Mouse (Mus musculus) intestine, embryonic 15.5 days (tissue): ENCODE measurements at regions not wholly inside any gene's neighbourhood (a gene's known extent, or its start where the extent isn't known, plus 50 kb on each side); places are given as distances from the start of the nearest gene placed in this dataset.

Experiments used
- ATAC-seq: fragments of 200-750 bp; cut with Nextera tagmentation; 2 replicates; pipeline ENCODE4 v1.8.0; 2017; ENCODE audit warnings: moderate TSS enrichment, moderate library complexity
- H3K27ac ChIP-seq: fragments of 300-500 bp; sonication (generic); 2 replicates; pipeline ENCODE4 v1.5.1; 2015; ENCODE audit warnings: mild to moderate bottlenecking, inconsistent platforms
- H3K27me3 ChIP-seq: fragments of 300-500 bp; sonication (generic); replicated peaks from 2 replicates; pipeline ENCODE4 v1.6.1; 2015; ENCODE audit warnings: inconsistent platforms
- H3K36me3 ChIP-seq: fragments of 300-500 bp; sonication (generic); 2 replicates; pipeline ENCODE4 v1.6.1; 2015; ENCODE audit warnings: inconsistent platforms
- H3K4me1 ChIP-seq: fragments of 300-500 bp; sonication (generic); replicated peaks from 2 replicates; pipeline ENCODE4 v1.6.1; 2015; ENCODE audit warnings: inconsistent platforms
- H3K4me2 ChIP-seq: fragments of 300-500 bp; sonication (generic); replicated peaks from 2 replicates; pipeline ENCODE4 v1.6.1; 2015; ENCODE audit warnings: mild to moderate bottlenecking, inconsistent platforms
- H3K4me3 ChIP-seq: fragments of 300-500 bp; sonication (generic); replicated peaks from 2 replicates; pipeline ENCODE4 v1.5.1; 2015; ENCODE audit warnings: inconsistent platforms
- H3K9ac ChIP-seq: fragments of 300-500 bp; sonication (generic); 2 replicates; pipeline ENCODE4 v1.6.1; 2015; ENCODE audit warnings: inconsistent platforms
- H3K9me3 ChIP-seq: fragments of 300-500 bp; sonication (generic); 2 replicates; pipeline ENCODE4 v1.6.1; 2016; ENCODE audit warnings: inconsistent platforms
- WGBS: fragments of 180-500 bp; shearing (Covaris S2); methylation state at CpG from one replicate; pipeline ENCODE4 v1.1.7; 2015; 5-methylcytosine and 5-hydroxymethylcytosine counted together

- ATAC-seq = no peak
- H3K4me1 ChIP-seq = no peaks in the 10 kb centered on the region
These were observed 200.3 kb downstream of the Rap2a start for GRCm38 (mm10) chr14:120678533-120678932.

GRCm38 (mm10) chr14:120679072-120679471 is 200.8 kb downstream of the Rap2a start:
- 76% methylated on average over 2 of the region's 2 CpGs for WGBS
- no peaks in the 10 kb centered on the region for H3K27me3 ChIP-seq
- no peaks in the 10 kb centered on the region for H3K4me1 ChIP-seq
- no peak overlapping the region for H3K9ac ChIP-seq
- no peaks in the 10 kb centered on the region for H3K9me3 ChIP-seq
- H3K36me3 ChIP-seq = no peaks in the 10 kb centered on the region
- H3K4me3 ChIP-seq = no peak overlapping the region
- no peak overlapping the region for H3K4me2 ChIP-seq
- no peak for ATAC-seq
- no peak overlapping the region for H3K27ac ChIP-seq

More at GRCm38 (mm10) chr14:120678533-120678932, 200.3 kb downstream of the Rap2a start:
- H3K9me3 ChIP-seq = no peaks in the 10 kb centered on the region
- no peak overlapping the region for H3K4me2 ChIP-seq
- no peak overlapping the region for H3K9ac ChIP-seq
- no peak overlapping the region for H3K4me3 ChIP-seq
- no peaks in the 10 kb centered on the region for H3K27me3 ChIP-seq
- H3K27ac ChIP-seq = no peak overlapping the region
- whole genome bisulfite sequencing = 85% methylated on average over 9 of the region's 9 CpGs
- H3K36me3 ChIP-seq = no peaks in the 10 kb centered on the region

GRCm38 (mm10) chr14:120680272-120680671 is 202.0 kb downstream of the Rap2a start:
- 81% methylated on average over 2 of the region's 2 CpGs for WGBS
- Histone ChIP-seq H3K4me1 (no peaks in the 10 kb centered on the region), H3K9ac (no peak overlapping the region), H3K36me3 (no peaks in the 10 kb centered on the region), H3K4me2 (no peak overlapping the region), H3K4me3 (no peak overlapping the region), H3K9me3 (no peaks in the 10 kb centered on the region), H3K27ac (no peak overlapping the region), H3K27me3 (no peaks in the 10 kb centered on the region)
- ATAC-seq = no peak

GRCm38 (mm10) chr14:120685263-120685662 is 207.0 kb downstream of the Rap2a start:
- no peak overlapping the region for H3K4me3 ChIP-seq
- H3K36me3 ChIP-seq = no peaks in the 10 kb centered on the region
- no peaks in the 10 kb centered on the region for H3K27me3 ChIP-seq
- WGBS = 79% methylated on average over 4 of the region's 4 CpGs
- no peak overlapping the region for H3K4me2 ChIP-seq
- H3K27ac ChIP-seq = no peak overlapping the region
- H3K4me1 ChIP-seq = no peaks in the 10 kb centered on the region
- H3K9me3 ChIP-seq = no peaks in the 10 kb centered on the region
- H3K9ac ChIP-seq = no peak overlapping the region
- no peak for ATAC-seq

- Histone ChIP-seq H3K9ac (no peak overlapping the region), H3K9me3 (no peaks in the 10 kb centered on the region), H3K4me1 (no peaks in the 10 kb centered on the region), H3K4me3 (no peak overlapping the region), H3K36me3 (no peaks in the 10 kb centered on the region), H3K27ac (no peak overlapping the region), H3K27me3 (no peaks in the 10 kb centered on the region), H3K4me2 (no peak overlapping the region)
- WGBS = 93% methylated on average over 7 of the region's 7 CpGs
- ATAC-seq = no peak
These were observed 207.6 kb downstream of the Rap2a start for GRCm38 (mm10) chr14:120685877-120686276.

GRCm38 (mm10) chr14:120686751-120687150 is 208.5 kb downstream of the Rap2a start:
- H3K9me3 ChIP-seq = no peaks in the 10 kb centered on the region
- ATAC-seq = no peak
- 81% methylated on average over 4 of the region's 4 CpGs for WGBS
- H3K4me3 ChIP-seq = no peak overlapping the region
- H3K4me1 ChIP-seq = no peaks in the 10 kb centered on the region
- H3K36me3 ChIP-seq = no peaks in the 10 kb centered on the region
- no peak overlapping the region for H3K27ac ChIP-seq
- no peak overlapping the region for H3K4me2 ChIP-seq
- H3K9ac ChIP-seq = no peak overlapping the region
- H3K27me3 ChIP-seq = no peaks in the 10 kb centered on the region

GRCm38 (mm10) chr14:120699378-120699777 is 211.6 kb upstream of the Ipo5 start:
- 80% methylated on average over 4 of the region's 4 CpGs for WGBS
- Histone ChIP-seq H3K9me3 (no peaks in the 10 kb centered on the region), H3K27me3 (no peaks in the 10 kb centered on the region), H3K27ac (no peak overlapping the region), H3K36me3 (no peaks in the 10 kb centered on the region), H3K9ac (no peak overlapping the region), H3K4me1 (no peaks in the 10 kb centered on the region), H3K4me3 (no peak overlapping the region), H3K4me2 (no peak overlapping the region)
- no peak for ATAC-seq

- ATAC-seq = peak; percentile 84
- Histone ChIP-seq H3K9ac (no peak overlapping the region), H3K4me1 (0 out of 2 replicates have a peak, but pooled peaks cover 4% of the 10 kb centered on the region), H3K4me2 (no peak overlapping the region), H3K9me3 (no peaks in the 10 kb centered on the region), H3K4me3 (no peak overlapping the region), H3K36me3 (no peaks in the 10 kb centered on the region), H3K27me3 (no peaks in the 10 kb centered on the region), H3K27ac (no peak overlapping the region)
- 28% methylated on average over 4 of the region's 4 CpGs for WGBS
These were observed 205.7 kb upstream of the Ipo5 start for GRCm38 (mm10) chr14:120705301-120705801.

- ATAC-seq = no peak
- H3K27ac ChIP-seq = no peak overlapping the region
- no peaks in the 10 kb centered on the region for H3K9me3 ChIP-seq
- H3K9ac ChIP-seq = no peak overlapping the region
- 0 out of 2 replicates have a peak, but pooled peaks cover 4% of the 10 kb centered on the region for H3K4me1 ChIP-seq
- H3K36me3 ChIP-seq = no peaks in the 10 kb centered on the region
- no peaks in the 10 kb centered on the region for H3K27me3 ChIP-seq
- no peak overlapping the region for H3K4me2 ChIP-seq
- no peak overlapping the region for H3K4me3 ChIP-seq
- 54% methylated on average over 4 of the region's 4 CpGs for WGBS
These were observed 200.2 kb upstream of the Ipo5 start for GRCm38 (mm10) chr14:120710782-120711181.

GRCm38 (mm10) chr14:120720464-120721445 is 190.3 kb upstream of the Ipo5 start:
- no peak overlapping the region for H3K4me2 ChIP-seq
- no peaks in the 10 kb centered on the region for H3K36me3 ChIP-seq
- H3K27ac ChIP-seq = peak overlapping the region; percentile 32; the same call in 1 of the 2 replicates
- WGBS = 49% methylated on average over 20 of the region's 20 CpGs
- H3K9ac ChIP-seq = no peak overlapping the region
- H3K4me3 ChIP-seq = no peak overlapping the region
- H3K9me3 ChIP-seq = no peaks in the 10 kb centered on the region
- no peaks in the 10 kb centered on the region for H3K27me3 ChIP-seq
- ATAC-seq = no peak
- 0 out of 2 replicates have a peak, but pooled peaks cover 6% of the 10 kb centered on the region for H3K4me1 ChIP-seq

- WGBS = 82% methylated on average over 6 of the region's 6 CpGs
- Histone ChIP-seq H3K27ac (no peak overlapping the region), H3K4me3 (no peak overlapping the region), H3K4me1 (0 out of 2 replicates have a peak, but pooled peaks cover 6% of the 10 kb centered on the region), H3K4me2 (no peak overlapping the region), H3K27me3 (no peaks in the 10 kb centered on the region), H3K9ac (no peak overlapping the region), H3K9me3 (no peaks in the 10 kb centered on the region), H3K36me3 (no peaks in the 10 kb centered on the region)
- no peak for ATAC-seq
These were observed 189.2 kb upstream of the Ipo5 start for GRCm38 (mm10) chr14:120721593-120722461.

- Histone ChIP-seq H3K4me2 (no peak overlapping the region), H3K4me1 (0 out of 2 replicates have a peak, but pooled peaks cover 6% of the 10 kb centered on the region), H3K9ac (no peak overlapping the region), H3K4me3 (no peak overlapping the region), H3K36me3 (no peaks in the 10 kb centered on the region), H3K27ac (no peak overlapping the region), H3K27me3 (no peaks in the 10 kb centered on the region), H3K9me3 (no peaks in the 10 kb centered on the region)
- ATAC-seq = no peak
- WGBS = 48% methylated on average over 6 of the region's 6 CpGs
These were observed 188.4 kb upstream of the Ipo5 start for GRCm38 (mm10) chr14:120722546-120723112.
